Mouse (Mus musculus): ENCODE data around the gene Tmem160.
A peak's percentile ranks its signal among the peaks of the same experiment; 100 is the strongest.

The Tmem160 gene

GRCm38 (mm10) chr7:16451656-16452055 lies 923 bp upstream of the Tmem160 start:
- DNase-seq, result no peak

DNA sequence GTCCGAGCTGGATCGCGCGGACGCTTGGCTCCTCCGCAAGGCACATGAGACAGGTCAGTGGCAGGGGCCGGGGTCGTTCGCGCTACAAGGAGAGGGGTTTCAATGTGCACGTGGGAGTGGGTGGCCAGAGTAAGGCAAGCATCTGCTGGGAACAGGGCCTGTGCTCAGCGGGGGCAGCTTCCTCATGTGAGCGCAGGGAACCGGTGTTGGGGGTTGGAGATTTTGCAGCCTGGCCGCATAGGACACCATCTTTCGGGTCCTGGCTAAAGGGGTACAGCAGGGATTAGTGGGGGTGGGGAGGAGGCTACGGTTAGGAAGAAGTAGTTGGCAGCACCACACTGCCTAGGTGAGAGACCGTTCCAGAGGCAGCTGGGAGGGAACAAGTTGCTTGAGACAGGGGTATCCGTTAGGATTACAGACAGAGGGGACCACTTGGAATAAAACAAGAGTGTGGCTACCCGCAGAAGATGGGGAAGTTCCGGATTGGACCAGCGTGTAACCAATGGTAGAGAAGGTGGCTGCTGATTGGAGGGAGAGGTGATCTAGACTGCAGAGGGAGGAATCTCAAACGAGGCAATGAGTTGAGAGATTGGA lies 636 bp downstream of the Tmem160 start:
- DNase-seq, result peak; percentile 84

- no peak for DNase-seq
These were observed 2.4 kb downstream of the Tmem160 start for GRCm38 (mm10) chr7:16455016-16455415.

- no peak for DNase-seq
These were observed 3.7 kb downstream of the Tmem160 start for GRCm38 (mm10) chr7:16456289-16456688.

DNA sequence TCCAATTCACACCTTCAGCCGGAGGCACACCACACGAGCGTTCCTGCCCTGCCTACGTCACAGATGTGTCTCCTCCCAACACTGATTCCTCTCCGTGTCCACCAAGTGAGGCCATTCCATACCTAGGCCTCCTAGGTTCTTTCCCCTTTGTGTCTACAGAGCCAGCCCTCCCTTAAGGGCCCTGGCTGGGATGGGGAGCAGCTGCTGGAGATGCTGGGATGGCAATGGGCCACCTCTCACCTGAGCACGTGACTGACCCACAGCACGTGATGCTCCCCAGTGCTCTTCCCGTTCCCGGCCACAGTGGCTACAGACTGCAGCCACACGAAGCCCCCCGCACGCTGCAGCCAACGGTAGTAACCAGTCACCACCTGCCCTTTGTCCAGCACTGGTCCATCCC lies 8.0 kb downstream of the Tmem160 start:
- DNase-seq, result no peak

GRCm38 (mm10) chr7:16461151-16461550 lies 8.6 kb downstream of the Tmem160 start:
- no peak for DNase-seq

DNA sequence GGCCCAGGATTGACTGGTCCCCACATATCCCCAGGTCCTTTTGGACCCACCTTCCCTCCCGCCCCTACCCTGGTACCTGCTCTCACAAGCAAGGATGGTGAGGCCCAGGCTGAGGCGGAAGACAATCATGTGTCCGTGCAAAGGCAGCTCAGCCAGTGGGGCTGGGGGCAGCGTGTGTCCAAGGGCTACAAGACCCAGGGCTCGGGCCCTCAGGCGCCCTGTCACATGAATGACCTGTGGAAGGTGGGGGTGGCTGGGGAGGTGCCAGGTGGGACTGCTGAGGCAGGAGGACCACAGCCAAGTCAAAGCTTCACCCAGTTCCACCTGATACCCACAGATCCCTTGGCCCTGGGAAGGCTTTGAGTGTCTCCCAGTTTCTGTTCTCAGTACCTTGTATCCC lies 9.1 kb downstream of the Tmem160 start:
- no peak for DNase-seq

GRCm38 (mm10) chr7:16463214-16463613 lies 10.6 kb downstream of the Tmem160 start:
- peak; percentile 85 for DNase-seq

DNA sequence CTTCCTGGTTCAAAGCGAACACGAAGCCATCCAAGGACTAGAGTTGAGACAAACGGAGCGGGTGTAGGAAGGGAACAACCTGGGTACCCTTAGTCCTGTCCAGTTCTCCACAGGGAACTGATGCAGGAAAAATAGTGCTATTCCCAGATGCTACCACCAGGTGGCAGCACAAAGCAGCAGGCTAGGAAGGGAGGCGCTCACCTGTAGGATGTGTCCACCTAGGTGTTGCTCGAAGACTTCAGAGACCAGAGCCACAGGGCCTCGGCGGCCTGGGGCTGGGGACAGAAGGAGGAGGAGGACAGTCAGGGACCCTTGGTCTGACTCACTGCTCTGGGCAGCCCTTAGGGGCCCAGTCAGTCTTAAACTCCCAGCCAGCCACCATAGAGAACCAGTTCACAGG lies 12.6 kb downstream of the Tmem160 start:
- peak; percentile 78 for DNase-seq

DNA sequence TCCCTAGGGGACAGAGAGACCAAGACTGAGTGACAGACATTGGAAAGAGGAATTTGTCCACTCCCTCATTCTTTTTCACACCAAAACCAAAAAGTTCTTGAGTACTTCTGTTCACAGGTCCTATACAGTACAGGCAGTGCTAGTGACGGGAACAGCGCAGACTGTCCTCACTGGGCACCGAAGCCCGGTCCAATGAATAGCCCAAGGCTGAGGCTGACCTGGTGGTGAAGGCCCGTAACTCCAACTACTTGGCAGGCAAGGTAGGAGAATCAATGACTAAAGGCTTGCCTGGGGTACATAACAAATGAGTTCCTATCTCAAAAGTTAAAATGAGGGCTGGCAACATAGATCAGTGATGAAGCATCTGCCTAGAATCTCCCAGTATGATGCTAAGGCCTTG lies 13.0 kb downstream of the Tmem160 start:
- DNase-seq, result no peak

DNA sequence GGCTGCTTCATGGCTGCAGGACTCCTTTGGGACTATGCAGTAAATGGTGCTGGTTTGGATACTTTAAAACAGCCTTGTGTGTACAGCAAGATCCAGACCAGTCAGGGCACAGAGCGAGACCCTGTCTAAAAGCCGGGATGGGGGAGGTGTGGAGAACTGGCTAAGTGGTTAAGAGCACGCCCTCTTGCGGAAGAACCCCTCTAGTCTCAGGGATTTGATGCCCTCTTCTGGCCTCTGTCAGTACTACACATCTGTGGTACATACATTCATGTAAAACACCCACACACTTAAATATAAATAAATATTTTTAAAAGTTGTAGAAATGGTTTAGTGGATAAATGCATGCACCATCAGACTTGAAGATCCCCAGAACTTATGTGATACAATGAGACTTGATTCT lies 14.0 kb downstream of the Tmem160 start:
- DNase-seq, result peak; percentile 59

GRCm38 (mm10) chr7:16468115-16468514 lies 15.5 kb downstream of the Tmem160 start:
- no peak for DNase-seq

- DNase-seq, result peak; percentile 63
These were observed 19.0 kb downstream of the Tmem160 start for GRCm38 (mm10) chr7:16471549-16471948.

GRCm38 (mm10) chr7:16472116-16472709 lies 19.6 kb downstream of the Tmem160 start:
- peak; percentile 87 for DNase-seq

DNA sequence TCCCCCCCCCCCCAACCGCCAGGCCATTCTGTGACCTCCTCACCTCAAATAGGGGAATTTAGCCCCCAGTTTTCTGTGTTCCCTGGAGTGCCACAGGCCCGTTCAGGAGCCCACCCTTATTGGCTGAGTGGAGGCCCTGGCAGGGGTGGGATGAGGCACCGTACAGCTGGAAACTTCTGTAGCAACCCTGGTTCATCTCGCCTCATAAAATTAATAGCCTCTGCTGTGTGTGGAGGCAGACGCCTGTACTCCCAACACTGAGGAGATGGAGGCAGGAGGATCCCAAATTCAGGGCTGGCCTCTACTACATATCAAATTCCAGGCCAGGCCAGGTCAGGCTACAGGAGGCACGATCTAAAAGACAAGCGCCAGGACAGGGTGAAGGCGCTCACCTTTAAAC lies 21.3 kb downstream of the Tmem160 start:
- DNase-seq, result no peak

- DNase-seq, result peak; percentile 55
These were observed 21.9 kb downstream of the Tmem160 start for GRCm38 (mm10) chr7:16474445-16474844.

GRCm38 (mm10) chr7:16475321-16475720 lies 22.7 kb downstream of the Tmem160 start:
- DNase-seq, result no peak

DNA sequence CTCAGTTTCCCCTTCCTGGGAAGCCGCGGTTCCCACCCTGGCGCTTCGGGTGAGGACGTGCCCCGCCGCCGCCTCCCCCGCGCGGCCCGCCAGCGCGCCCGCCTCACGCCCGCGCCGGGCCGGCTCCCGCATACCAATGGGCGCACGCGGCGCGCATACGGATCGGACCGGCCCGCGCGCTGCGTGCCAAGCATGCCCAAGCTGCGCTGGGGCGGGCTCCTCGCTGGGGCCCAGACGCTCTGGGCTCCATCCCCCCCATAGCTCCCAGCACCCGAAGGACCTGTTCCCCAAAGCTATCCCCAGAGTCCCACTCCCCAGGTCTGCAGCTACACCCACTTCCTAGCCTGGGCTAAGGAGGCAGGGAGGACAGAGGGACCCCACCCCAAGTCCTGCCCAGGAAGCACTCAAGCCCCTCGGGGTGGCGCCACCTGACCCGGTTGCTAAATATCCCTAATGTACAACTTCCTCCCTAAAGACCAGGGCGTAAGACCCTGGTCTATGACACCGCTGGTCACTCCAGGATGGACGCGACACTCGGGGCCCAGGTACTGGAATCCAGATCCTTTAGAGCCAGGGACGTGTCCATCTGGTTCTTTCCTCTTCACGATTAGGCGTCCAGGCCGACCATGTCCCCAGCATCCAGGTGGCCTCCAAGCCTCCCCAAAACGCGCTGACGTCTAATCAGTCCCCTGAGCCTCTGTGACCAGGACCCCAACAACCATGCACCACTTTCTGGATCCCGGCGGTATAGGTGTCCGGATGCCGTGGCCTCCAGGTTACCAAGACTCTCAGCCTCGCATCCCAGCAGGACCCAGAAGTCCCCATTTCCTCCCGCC lies 23.4 kb downstream of the Tmem160 start:
- no peak for DNase-seq

- DNase-seq, result peak; percentile 38
These were observed 24.0 kb downstream of the Tmem160 start for GRCm38 (mm10) chr7:16476600-16476989.

DNA sequence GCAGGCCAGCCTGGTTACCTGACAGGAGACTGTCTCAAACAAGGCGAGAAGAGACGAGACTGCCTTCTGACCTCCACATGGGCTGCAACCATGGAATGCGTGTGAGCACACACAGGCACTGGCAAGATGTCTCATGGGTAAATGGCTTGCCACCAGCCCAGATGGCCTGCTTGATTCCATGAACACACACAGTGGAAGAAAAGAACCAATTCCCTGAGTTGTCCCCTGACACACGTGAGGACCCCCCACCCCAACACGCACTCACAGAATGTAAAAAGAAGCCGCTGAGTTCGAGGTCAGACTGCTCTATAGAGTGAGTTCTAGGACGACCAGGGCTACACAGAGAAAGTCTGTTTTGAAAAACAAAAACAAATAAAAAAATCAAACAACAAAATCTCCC lies 25.0 kb downstream of the Tmem160 start, which contains the start of gene Npas1:
Gene Npas1 (minus strand): TSS at position 101 of the 400 bp plus-strand sequence.
- DNase-seq, result no peak

- DNase-seq, result no peak
These were observed 36.2 kb downstream of the Tmem160 start for GRCm38 (mm10) chr7:16488816-16489215.

GRCm38 (mm10) chr7:16489948-16490347 lies 37.4 kb downstream of the Tmem160 start:
- no peak for DNase-seq

GRCm38 (mm10) chr7:16491759-16492158 lies 39.2 kb downstream of the Tmem160 start:
- DNase-seq, result peak; percentile 79

GRCm38 (mm10) chr7:16492211-16492610 lies 39.6 kb downstream of the Tmem160 start:
- DNase-seq, result no peak

Data from retina, postnatal 1 day (tissue).